Mouse (Mus musculus): ENCODE measurements around the gene Stox2. TPM values are rescaled to one million over a fixed set of nuclear protein-coding genes. Genes with fewer than 3 reads are reported as not detected.

Stox2 gene
- total RNA-seq, 2 experiments from 2014 or later, result 9.4 to 10.5 TPM

DNA sequence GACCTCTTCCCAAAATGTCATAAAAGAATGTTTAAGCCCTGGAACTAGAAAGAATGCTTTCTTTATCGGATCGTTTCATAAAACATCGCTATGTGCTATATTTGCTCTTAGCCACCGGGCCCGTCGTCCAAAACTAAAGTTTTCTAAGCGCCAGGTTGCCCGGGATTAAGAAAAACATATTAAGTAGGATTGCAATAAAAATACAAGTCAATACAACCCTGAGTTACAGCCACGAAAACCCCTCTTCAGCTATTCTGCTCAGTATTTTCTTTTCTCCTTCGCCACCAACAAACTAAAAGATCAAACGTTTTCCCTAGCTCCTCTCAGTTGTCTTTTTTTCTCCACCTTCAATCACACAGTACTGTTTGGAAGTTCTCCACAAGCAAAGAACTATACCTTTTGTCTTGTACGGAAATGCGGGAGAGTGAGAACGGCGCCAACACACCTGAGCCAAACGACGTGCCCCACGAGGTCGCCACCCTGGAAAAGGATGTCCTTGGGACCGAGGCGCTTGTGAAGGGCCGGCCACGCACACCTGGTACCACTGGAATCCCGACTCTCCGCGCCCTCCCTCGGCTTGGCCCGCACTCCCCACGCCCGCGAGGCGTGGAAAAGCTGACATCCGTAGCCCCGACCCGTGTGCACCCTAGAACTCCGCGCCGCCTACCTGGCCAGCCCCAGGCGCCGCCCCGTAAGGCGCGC, 34.0 kb downstream of the Stox2 start:
- no peak for DNase-seq
- intact Hi-C loops (cut with DNase I; ENCODE audit: low total_unique reads), result no loop called here

DNA sequence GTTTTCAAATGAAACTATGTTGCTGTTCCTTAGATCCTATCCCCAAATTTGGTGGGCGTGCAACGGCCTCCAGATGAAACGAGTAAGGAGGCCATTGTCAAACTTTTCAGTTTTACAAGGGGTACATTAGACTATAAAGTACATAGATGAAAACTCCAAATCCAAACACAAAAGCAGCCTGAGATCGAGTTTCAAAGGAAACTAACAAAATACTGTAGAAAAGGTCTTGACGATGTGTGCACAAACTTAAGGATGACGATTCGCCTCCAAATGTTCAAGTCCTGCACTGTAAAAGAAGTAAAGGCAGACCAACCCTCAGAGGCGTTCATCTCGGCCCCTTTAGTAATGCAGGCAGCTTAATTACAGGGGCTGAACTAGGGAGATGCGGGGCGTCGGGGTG, 34.8 kb downstream of the Stox2 start:
- intact Hi-C loops (cut with DNase I; ENCODE audit: low total_unique reads), result no loop called here
- no peak for DNase-seq

DNA sequence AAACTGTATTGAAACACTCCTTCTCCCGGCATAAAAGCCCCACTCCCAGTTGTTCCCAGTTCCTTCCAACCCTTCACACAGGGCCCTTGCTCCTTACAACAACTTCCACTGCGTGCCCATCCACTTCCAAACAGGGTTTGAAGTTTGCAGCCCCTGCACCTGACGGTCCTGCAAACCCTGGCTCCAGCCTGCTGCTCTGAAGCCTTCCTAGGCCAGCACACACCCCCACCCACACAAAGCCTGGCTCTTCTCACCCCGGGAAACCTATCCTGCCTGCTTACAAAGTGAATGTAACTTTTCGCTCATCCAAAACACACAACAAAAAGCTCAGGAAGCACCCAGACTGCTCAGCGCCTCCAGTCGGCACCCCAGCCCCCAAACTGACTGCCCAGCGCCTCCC, 37.1 kb downstream of the Stox2 start:
- intact Hi-C loops (cut with DNase I; ENCODE audit: low total_unique reads), result no loop called here
- DNase-seq, result no peak

DNA sequence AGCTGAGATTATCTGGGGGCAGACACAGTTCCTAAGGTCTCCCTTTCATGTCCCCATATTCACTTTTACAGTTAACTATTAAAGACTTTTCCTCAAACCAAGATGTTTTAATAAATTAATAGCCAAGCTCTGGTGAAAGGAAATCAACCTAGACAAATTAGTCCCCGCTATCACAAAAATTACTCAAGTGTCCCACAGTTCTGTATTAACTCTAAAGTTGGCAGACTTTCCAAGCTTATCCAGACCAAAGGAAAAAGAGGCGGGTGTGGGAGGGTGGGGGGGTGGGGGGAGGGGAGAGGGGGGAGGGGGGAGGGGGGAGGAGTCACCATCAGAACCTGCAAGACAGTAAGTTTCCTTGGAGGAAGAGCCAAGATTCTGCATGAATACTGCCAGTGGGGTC, 41.3 kb downstream of the Stox2 start:
- no peak for DNase-seq
- intact Hi-C loops (cut with DNase I; ENCODE audit: low total_unique reads), result no loop called here

DNA sequence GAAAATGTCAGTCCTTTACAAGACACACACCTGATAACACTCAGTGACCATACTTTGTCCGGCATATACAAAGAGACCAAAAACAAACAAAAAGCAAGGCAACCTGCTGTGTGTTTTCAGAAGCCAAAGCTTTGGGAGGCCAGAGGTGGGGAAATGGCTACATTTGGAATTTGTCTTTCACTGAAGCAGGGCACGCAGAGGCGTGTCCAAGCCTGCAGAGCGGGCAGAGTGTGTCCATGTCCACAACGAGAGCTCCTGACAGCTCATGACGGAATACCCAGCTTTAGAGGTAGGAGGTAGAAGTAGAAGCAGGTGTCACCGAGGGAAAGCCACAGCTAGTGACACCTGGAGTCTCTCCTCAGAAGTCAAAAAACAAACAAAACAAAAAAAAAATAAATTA, 53.2 kb downstream of the Stox2 start:
- intact Hi-C loops (cut with DNase I; ENCODE audit: low total_unique reads), result no loop called here

DNA sequence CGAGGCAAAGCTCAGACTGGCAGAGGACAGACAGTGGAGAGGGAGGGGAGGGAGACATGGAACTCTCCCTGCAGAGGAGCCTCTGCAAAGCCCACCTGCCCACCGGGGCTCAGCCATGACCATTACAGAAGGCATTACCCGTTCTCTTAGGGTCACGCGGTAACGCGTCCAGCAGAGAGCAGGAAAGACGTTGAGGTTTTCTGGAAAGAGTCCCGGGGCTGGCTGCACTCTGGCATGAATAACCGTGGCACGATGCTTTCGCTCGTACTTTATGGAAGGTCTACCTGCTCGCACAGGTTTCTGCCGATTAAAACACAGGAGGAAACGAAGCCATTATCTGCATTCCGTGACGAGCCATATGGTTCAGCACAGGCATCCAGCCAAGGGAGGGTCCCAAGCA, 53.9 kb downstream of the Stox2 start:
- intact Hi-C loops (cut with DNase I; ENCODE audit: low total_unique reads), result no loop called here
- DNase-seq, result no peak

More for the DNA sequence above, 53.2 kb downstream of the Stox2 start:
- DNase-seq, result no peak

DNA sequence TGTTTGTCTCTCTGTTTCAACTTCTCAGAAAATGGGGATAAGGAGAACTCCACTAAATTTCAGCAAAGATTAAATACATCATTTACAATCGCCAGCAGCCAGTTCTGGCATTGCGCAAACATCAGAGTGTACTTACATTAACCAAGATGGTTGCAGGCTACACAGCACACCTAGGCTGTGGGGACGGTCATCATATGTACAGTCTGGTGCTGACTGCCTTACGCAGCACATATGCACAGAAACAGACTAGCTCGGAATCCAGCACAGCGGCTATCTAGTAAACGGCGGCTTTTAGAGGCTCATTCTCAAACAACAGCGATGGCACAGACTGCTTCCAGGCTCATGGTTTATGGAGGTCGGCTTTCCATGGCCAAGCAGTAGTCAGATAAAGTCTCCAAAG, 54.3 kb downstream of the Stox2 start:
- intact Hi-C loops (cut with DNase I; ENCODE audit: low total_unique reads), result no loop called here
- DNase-seq, result no peak

DNA sequence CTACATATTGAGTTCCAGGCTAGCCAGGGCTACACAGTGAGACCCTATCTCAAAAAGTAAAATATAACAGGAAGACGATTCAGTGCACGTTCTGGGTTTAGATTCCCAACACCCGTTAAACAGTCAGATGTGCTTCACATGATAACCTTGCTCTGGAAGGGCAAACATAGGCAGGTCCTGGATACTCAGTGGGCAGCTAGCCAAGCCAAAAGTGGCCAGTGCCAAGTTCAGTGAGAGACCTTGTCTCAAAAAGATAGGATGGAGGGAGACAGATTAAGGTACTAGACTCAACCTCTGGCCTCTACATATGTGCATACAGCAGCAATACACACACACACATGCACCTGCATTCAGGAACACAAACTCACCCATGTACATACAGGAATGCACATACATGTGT, 56.7 kb downstream of the Stox2 start:
- intact Hi-C loops (cut with DNase I; ENCODE audit: low total_unique reads), result no loop called here
- DNase-seq, result no peak

DNA sequence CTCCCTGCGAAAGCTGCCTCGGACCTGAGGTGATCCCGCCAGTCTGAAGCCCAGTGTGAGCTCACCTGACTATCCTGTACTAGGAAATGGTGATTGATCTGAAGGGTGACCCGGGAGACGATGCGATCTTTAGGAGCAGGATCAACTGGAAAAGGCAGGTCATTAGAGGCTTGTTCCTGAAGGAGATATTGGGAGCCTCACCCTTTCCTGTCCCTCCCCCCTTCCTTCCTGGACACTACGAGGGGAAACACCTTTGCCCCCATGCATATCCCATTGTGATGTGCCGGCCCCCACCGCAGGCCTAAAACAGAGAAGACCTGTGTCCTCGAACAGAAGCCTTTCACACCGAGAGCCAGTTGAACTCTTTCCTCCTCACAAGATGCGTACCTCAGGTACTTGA, 58.0 kb downstream of the Stox2 start:
- intact Hi-C loops (cut with DNase I; ENCODE audit: low total_unique reads), result no loop called here
- DNase-seq, result no peak

DNA sequence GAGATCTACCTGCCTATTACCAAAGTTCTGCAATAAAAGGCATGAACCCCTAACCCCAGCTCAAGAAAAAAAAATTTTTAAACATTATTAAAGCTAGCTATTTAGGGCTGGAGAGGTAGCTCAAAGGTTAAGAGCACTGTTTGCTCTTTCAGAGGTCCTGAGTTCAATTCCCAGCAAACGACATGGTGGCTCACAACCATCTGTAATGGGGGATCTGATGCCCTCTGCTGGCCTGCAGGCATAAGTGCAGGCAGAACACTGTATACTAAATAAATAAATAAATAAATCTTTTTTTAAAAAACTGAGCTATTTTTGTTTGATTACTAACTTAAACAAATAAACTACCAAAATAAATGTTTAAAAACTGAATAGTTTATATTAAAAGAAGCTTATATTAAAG, 60.4 kb downstream of the Stox2 start:
- intact Hi-C loops (cut with DNase I; ENCODE audit: low total_unique reads), result no loop called here
- no peak for DNase-seq

DNA sequence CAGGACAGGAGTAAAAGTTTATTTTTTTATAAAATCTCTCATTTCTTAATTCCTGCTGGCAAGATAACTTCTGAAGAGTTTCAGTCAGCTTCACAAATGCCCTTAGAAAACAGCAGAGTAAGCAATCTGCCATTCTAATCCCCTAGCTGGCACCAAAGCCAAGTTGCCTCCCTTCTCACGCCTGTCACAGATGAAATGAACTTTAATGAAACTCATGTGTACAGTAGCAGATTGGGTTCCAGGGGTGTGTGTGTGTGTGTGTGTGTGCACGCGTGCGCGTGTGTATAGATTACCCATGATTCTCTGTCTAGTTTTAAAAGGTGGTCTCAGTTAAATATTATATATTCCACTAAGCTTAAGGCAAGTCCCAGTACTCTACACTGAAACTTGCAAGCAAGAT, 62.0 kb downstream of the Stox2 start:
- no peak for DNase-seq
- intact Hi-C loops (cut with DNase I; ENCODE audit: low total_unique reads), result no loop called here

DNA sequence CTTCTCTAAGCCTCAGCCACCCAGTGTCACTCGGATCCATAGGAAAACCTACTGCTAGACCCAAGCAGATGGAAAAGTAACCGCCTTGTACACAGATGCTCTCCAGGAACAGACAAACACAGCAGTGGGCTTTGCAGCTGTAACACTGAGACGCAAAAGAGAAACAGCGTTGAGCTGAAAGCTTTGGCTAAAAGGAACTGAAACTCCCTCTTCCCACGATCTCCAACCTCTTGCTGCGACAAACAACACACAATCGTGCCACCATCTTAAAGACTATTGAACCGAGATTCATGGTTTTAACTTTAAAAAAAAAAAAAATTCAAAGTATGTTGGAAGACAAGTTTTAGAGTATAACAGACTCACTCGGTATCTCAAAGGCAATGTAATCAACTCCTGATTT, 62.5 kb downstream of the Stox2 start:
- intact Hi-C loops (cut with DNase I; ENCODE audit: low total_unique reads), result no loop called here
- DNase-seq, result no peak

DNA sequence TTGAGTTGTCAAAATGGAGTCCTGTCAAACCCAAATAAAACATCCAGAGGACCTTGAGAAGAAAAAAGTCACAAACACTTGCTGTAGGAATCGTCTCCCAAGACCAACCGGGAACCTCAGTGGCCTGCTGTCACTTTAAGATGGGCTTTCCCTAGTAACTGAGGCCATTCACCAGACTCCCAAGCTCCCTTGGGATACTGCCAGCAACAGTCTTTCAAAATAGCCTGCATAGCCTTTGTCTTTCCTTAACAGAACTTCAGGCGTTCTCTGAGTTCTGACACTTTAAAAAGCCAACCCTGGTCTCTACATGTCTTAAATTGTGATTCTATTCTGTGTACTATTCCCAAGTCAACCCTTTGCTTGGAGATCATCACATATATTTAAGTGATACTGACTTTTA, 64.9 kb downstream of the Stox2 start:
- DNase-seq, result no peak
- intact Hi-C loops (cut with DNase I; ENCODE audit: low total_unique reads), result no loop called here

DNA sequence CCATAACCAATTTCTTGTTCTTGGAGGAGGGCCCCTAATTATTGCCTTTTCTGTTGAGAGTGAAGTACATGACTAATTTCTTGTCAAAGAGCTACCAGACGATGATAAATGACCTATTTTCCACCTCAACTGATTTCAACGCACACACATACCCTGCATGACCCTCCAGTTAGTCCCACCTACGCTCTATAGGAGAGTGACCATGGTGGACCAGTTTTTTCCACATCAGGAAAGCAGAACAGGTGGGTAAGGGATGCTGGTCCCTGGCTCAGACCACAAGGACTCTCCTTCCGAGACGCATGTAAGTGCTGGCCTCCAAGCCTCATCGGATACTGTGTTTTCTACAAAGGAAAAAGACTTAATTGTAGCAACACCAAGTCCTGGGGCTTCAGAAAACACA, 65.4 kb downstream of the Stox2 start:
- no peak for DNase-seq
- intact Hi-C loops (cut with DNase I; ENCODE audit: low total_unique reads), result no loop called here

DNA sequence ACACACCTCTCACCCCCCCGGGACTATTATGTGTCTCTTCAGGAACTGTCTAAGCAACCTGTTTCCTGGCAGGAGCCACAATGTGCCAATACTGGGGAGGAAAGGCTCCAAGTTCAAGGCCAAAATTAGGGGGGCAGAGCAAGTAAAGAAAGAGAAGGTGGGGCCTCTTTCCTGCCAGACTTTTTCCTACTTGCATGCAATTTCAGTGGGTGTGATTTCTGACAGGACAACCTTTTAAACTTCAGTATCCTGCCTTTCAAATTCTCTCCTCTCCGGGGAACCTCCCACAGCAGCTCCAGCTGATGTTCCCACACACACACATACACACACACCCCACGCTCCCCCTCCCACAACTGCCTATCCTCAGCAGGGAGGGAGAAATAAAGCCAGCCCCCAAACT, 66.1 kb downstream of the Stox2 start:
- no peak for DNase-seq
- intact Hi-C loops (cut with DNase I; ENCODE audit: low total_unique reads), result no loop called here

DNA sequence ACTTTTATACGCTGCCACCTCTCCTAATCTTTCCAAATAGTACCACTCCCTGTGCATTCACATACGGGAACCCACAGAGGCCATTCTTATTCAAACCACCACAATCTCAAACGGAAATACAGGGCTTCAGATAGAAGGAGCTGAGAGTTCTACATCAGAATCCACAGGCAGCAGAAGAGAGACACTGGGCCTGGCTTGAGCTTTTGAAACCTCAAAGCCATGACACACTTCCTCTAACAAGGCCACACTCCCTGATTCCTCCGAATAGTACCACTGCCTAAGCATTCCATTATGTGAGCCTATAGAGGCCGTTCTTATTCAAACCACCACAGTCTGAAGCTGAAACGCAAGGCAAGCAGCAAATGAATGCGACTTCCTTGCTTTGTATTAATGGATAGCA, 69.5 kb downstream of the Stox2 start:
- DNase-seq, result no peak
- intact Hi-C loops (cut with DNase I; ENCODE audit: low total_unique reads), result no loop called here

DNA sequence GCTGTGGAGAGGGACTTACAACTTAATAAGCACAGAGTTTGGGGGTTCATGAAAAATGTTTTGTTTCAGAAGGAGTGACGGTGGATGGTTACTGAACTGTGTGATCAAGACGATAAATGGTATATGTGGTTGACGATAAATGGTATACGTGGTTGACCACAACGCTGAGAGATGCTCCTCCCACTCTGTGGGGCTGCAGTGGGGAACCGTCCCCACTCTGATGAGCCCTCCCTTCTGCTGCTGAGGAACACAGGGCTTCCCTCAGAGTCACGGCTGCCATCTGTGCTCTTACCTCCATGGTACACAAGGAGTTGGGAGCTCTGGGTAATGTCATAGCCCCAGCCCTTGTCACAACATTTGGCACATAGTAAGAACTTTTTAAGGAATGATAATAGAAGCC, 72.4 kb downstream of the Stox2 start:
- intact Hi-C loops (cut with DNase I; ENCODE audit: low total_unique reads), result no loop called here
- DNase-seq, result no peak

DNA sequence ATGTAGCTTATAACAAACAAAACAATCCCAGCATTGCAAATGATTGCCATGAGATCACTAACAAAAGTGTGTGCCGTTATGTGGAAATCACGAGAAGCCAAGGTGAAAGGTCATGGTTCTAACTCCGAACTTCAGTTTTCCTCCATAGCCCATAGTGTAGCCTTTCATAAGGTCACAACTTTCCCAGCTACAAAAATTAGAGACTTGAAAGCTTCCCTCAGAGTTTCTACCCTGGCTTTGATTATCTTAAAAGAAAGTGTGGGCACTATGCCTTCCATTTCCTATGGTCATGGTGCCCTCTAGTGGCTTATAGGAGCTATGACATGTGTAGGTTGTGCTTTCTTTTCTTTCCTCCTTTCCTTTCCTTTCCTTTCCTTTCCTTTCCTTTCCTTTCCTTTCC, 74.6 kb downstream of the Stox2 start:
- no peak for DNase-seq
- intact Hi-C loops (cut with DNase I; ENCODE audit: low total_unique reads), result no loop called here

DNA sequence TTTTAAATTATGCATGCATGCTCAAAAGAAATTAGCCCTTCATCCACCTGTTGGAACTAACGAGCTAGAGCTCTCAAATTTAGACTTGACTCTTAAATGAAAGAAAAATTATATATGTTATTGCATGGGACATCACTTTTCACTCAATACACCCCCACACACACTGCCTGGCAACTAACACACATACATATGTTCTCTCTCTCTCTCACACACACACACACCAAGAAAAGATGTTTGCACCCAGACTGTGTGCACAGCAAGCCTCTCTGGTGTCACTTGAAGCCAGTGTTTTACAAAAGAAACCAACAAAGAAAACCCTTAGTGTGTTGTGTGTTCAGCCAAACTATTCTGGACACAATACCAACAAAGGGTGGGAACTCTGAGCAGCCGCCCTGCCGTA, 75.1 kb downstream of the Stox2 start:
- intact Hi-C loops (cut with DNase I; ENCODE audit: low total_unique reads), result no loop called here

DNA sequence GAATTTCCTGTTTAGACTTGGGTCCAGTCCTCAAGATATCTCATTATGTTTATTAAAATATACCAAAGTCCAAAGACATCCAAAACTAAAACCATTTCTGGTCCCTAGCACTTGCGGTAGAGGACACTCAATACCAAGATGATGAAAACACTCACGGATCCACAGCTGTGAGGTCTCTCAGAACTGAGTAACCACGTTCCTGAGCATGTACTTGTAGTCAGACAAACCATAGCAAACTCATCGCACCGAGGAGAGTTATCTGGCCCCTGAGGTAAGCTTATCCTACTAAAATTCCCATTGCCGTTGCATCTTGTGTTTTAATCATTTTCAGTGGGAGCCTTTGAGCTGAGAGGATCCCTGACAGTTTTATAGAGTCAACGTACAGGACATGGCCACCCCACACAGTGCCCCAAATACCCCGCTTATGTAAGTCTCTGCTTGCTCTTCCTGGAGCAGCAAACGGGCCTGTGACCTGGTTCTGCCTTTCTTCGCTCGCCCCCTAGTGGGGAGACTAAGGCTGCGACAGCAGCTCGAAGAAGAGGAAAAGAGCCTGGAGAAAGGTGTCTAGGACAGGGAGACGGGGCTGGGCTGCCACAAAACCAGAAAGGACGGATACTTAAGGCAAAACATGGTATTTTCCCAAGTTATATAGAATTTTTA, 75.6 kb downstream of the Stox2 start:
- DNase-seq, result peak; percentile 85
- intact Hi-C loops (cut with DNase I; ENCODE audit: low total_unique reads), result no loop called here

More for the DNA sequence above, 75.1 kb downstream of the Stox2 start:
- no peak for DNase-seq

DNA sequence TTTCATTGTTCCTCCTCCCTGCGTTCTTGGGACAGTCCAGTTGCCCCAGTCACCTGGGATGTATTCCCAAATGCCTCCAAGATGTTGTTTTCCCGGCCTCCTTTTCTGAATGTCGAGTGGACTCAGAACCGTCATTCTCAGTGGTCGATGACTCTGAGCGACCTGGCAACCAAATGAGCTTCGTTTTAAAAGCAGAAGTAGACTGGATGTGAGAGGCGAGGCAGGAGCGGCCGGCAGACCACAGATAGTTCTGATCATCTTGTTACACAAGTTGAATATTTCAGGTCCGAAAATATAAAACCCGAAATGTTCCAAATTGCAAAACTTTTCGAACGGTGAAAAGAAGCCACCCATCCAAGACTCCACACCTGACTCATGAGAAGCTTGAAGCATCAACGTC, 76.2 kb downstream of the Stox2 start:
- intact Hi-C loops (cut with DNase I; ENCODE audit: low total_unique reads), result loop anchor here (2.0 to 10.0 kb wide), 2 partner anchors 85 to 351 kb away; no protein-coding TSS in a partner anchor
- DNase-seq, result no peak
